Mouse (Mus musculus) spleen, postnatal 36 days (tissue): ENCODE data around the gene Acbd5.
"Not testable (repeated sequence)": the region's sequence is repeated elsewhere in the genome, so short reads cannot be mapped to it uniquely, and the experiment has no call there.

ENCODE experiments used
- DNase-seq, 2 experiments: peaks; one replicate each; pipeline ENCODE4 v3.0.0; 2022; ENCODE audit warnings: low spot score in 2 of 2, mixed read lengths in 1 of 2

Acbd5 gene

GRCm38 (mm10) chr2:23067552-23068369, at the start of gene Acbd5:
Acbd5 (plus strand) TSS chr2:23068167.
- DNase-seq, result peak; percentile 98

- DNase-seq, result no peak
Measured at GRCm38 (mm10) chr2:23019170-23019569, 48.8 kb upstream of the Acbd5 start.

GRCm38 (mm10) chr2:23021320-23021719, 46.6 kb upstream of the Acbd5 start:
- no peak for DNase-seq

GRCm38 (mm10) chr2:23021721-23022120, 46.2 kb upstream of the Acbd5 start:
- peak; percentile 13 to 22 for DNase-seq

GRCm38 (mm10) chr2:23023023-23023422, 44.9 kb upstream of the Acbd5 start:
- no peak for DNase-seq

GRCm38 (mm10) chr2:23023714-23024282, 44.2 kb upstream of the Acbd5 start:
- DNase-seq, result no peak

GRCm38 (mm10) chr2:23026379-23026778, 41.6 kb upstream of the Acbd5 start:
- DNase-seq, result no peak

GRCm38 (mm10) chr2:23028826-23029225, 39.1 kb upstream of the Acbd5 start:
- no peak for DNase-seq

- DNase-seq, result no peak
Measured at GRCm38 (mm10) chr2:23030631-23031030, 37.3 kb upstream of the Acbd5 start.

GRCm38 (mm10) chr2:23034692-23035435, 33.1 kb upstream of the Acbd5 start:
- no peak for DNase-seq

- DNase-seq, result no peak
Measured at GRCm38 (mm10) chr2:23035467-23035866, 32.5 kb upstream of the Acbd5 start.

GRCm38 (mm10) chr2:23039082-23040000, 28.6 kb upstream of the Acbd5 start:
- DNase-seq, result peak; percentile 28 to 50

- DNase-seq, result peak; percentile 96 to 97
Measured at GRCm38 (mm10) chr2:23040001-23040646, 27.8 kb upstream of the Acbd5 start, which contains the start of gene Abi1. Abi1 (minus strand) TSS chr2:23040241.

- not testable (repeated sequence) for DNase-seq
Measured at GRCm38 (mm10) chr2:23040690-23041089, 27.3 kb upstream of the Acbd5 start.

GRCm38 (mm10) chr2:23041457-23041856, 26.5 kb upstream of the Acbd5 start:
- peak; percentile 75 to 82 for DNase-seq

GRCm38 (mm10) chr2:23042189-23042588, 25.8 kb upstream of the Acbd5 start:
- no peak for DNase-seq

- no peak for DNase-seq
Measured at GRCm38 (mm10) chr2:23045703-23046102, 22.3 kb upstream of the Acbd5 start.

GRCm38 (mm10) chr2:23048006-23048405, 20.0 kb upstream of the Acbd5 start:
- peak; percentile 54 to 65 for DNase-seq

- DNase-seq, result no peak
Measured at GRCm38 (mm10) chr2:23051890-23052289, 16.1 kb upstream of the Acbd5 start.

- peak; percentile 34 to 48 for DNase-seq
Measured at GRCm38 (mm10) chr2:23052523-23052922, 15.4 kb upstream of the Acbd5 start.

- DNase-seq, result no peak
Measured at GRCm38 (mm10) chr2:23068370-23068737, 387 bp downstream of the Acbd5 start.
